Mouse (Mus musculus) v-Abl transformed pro-B cells (cell line): ENCODE measurements around the gene Tmem170b.

Source experiments
- in situ Hi-C, 2 experiments: fragments of 400-800 bp; cut with MboI; formaldehyde crosslinking; loops; one replicate each; pipeline ENCODE4 v1.15.1; 2025; ENCODE audit not compliant: unreplicated experiment in 2 of 2

The Tmem170b gene

DNA sequence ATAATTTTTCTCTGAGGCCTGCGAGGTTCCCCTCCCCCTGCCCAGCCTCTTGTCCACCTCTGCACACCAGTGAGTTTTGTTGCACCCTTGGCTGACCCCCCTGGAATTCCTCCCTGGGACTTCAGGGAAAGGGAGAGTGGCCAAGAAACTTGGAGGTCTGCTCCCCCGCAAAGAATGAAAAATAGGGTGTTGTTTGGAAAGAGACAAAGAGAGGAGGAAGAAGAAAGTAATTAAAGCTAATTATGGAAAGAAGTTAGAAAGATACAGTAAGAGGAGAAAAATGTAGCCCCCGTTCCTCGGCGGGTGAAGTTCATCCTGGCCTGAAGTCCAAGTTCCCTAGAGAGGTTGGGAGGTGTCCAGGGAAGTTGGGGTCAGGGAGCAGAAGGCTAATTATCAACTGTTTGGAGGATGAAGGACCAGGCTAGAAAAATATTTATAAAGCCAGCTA, 83.9 kb downstream of the Tmem170b start:
- in situ Hi-C loops: no loop called here
